Mouse (Mus musculus) stomach, postnatal 0 days (tissue): ENCODE measurements around the gene Plekha7.

ENCODE experiments used
- CTCF ChIP-seq: IDR thresholded peaks from 2 replicates; pipeline ENCODE4 v1.5.1; 2016; ENCODE audit warnings: antibody characterized with exemption, low read depth, mild to moderate bottlenecking, moderate library complexity
- EP300 ChIP-seq: optimal IDR thresholded peaks from 2 replicates; pipeline ENCODE3; 2016; ENCODE audit warnings: antibody characterized with exemption

DNA sequence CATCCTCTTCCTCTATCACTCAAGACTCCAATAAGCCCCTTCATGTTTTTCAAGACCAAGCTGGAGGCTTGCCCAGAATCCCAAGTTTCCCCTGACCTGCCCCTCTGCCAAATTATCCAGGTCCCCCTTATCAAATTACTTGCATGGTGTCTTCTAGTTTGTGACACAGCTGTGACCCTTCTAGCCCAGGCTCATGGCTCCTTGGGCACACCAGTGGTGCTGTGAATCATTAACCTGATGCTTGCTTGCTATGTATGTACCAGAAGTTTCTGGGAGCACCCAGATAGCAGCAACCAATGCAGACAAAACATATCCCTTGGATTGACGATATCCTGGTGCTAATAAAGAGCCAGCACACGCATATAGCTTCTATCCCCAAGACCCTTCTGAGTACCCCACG, 19.2 kb downstream of the Plekha7 start:
- TF ChIP-seq CTCF (no peak), EP300 (no peak)
